Mouse (Mus musculus) adrenal gland, postnatal 36 days (tissue): ENCODE measurements at regions not wholly inside any gene's neighbourhood (a gene's known extent, or its start where the extent isn't known, plus 50 kb on each side); places are given as distances from the start of the nearest gene placed in this dataset.
A peak's percentile ranks its signal among the peaks of the same experiment; 100 is the strongest.

ENCODE experiments used
- DNase-seq, 2 experiments: peaks; one replicate each; pipeline ENCODE4 v3.0.0; 2021; ENCODE audit warnings: mixed read lengths in 1 of 2

GRCm38 (mm10) chr5:58705561-58705960 lies 987.8 kb downstream of the Pcdh7 start:
- DNase-seq: no peak

GRCm38 (mm10) chr5:58712381-58712780 lies 994.6 kb downstream of the Pcdh7 start:
- DNase-seq: no peak

GRCm38 (mm10) chr5:58733366-58733765 lies 1015.6 kb downstream of the Pcdh7 start:
- no peak for DNase-seq

GRCm38 (mm10) chr5:58733961-58734360 lies 1016.2 kb downstream of the Pcdh7 start:
- no peak for DNase-seq

- DNase-seq: peak; percentile 43 to 52
These were observed 1018.8 kb downstream of the Pcdh7 start for GRCm38 (mm10) chr5:58736610-58737009.

GRCm38 (mm10) chr5:58737264-58737883 lies 1019.6 kb downstream of the Pcdh7 start:
- no peak for DNase-seq

- no peak for DNase-seq
These were observed 1020.3 kb downstream of the Pcdh7 start for GRCm38 (mm10) chr5:58738041-58738440.

- DNase-seq: no peak
These were observed 1023.0 kb downstream of the Pcdh7 start for GRCm38 (mm10) chr5:58740759-58741158.

GRCm38 (mm10) chr5:58747684-58748083 lies 1029.9 kb downstream of the Pcdh7 start:
- no peak for DNase-seq

- DNase-seq: no peak
These were observed 1034.0 kb downstream of the Pcdh7 start for GRCm38 (mm10) chr5:58751777-58752176.
